Mouse (Mus musculus) stomach, embryonic 14.5 days (tissue): ENCODE data around the gene Vps13d. TPM values are rescaled to one million over a fixed set of nuclear protein-coding genes. Genes with fewer than 3 reads are reported as not detected.

Experiments
- ATAC-seq: fragments of 200-750 bp; cut with Nextera tagmentation; 2 replicates; pipeline ENCODE4 v1.8.0; 2017; ENCODE audit warnings: low read depth, moderate TSS enrichment; ENCODE audit not compliant: insufficient number of reproducible peaks, insufficient read depth, low FRiP score
- H3K27ac ChIP-seq: fragments of 300-500 bp; sonication (generic); 2 replicates; pipeline ENCODE4 v1.5.1; 2014; ENCODE audit warnings: mild to moderate bottlenecking, low read length, moderate library complexity, mixed read lengths
- H3K27me3 ChIP-seq: fragments of 300-500 bp; sonication (generic); 2 replicates; pipeline ENCODE4 v1.6.1; 2014; ENCODE audit warnings: low read length, control low read depth, mixed read lengths; ENCODE audit not compliant: control insufficient read depth, insufficient read depth
- H3K36me3 ChIP-seq: fragments of 300-500 bp; sonication (generic); 2 replicates; pipeline ENCODE4 v1.6.1; 2014; ENCODE audit warnings: mild to moderate bottlenecking, control low read depth, low read length, moderate library complexity, mixed read lengths; ENCODE audit not compliant: control insufficient read depth, insufficient read depth
- H3K4me1 ChIP-seq: fragments of 300-500 bp; sonication (generic); 2 replicates; pipeline ENCODE4 v1.6.1; 2014; ENCODE audit warnings: low read length, control low read depth, mixed read lengths; ENCODE audit not compliant: control insufficient read depth, insufficient read depth
- H3K4me2 ChIP-seq: fragments of 300-500 bp; sonication (generic); replicated peaks from 2 replicates; pipeline ENCODE4 v1.6.1; 2014; ENCODE audit warnings: low read depth, low read length, control low read depth
- H3K4me3 ChIP-seq: fragments of 300-500 bp; sonication (generic); 2 replicates; pipeline ENCODE4 v1.5.1; 2014; ENCODE audit warnings: low read depth, low read length, control low read depth
- H3K9ac ChIP-seq: fragments of 300-500 bp; sonication (generic); replicated peaks from 2 replicates; pipeline ENCODE4 v1.6.1; 2014; ENCODE audit warnings: low read depth, mild to moderate bottlenecking, control low read depth, low read length, moderate library complexity, mixed read lengths
- H3K9me3 ChIP-seq: fragments of 300-500 bp; sonication (generic); 2 replicates; pipeline ENCODE4 v1.6.1; 2016; ENCODE audit warnings: low read depth, low read length, control low read depth; ENCODE audit not compliant: control insufficient read depth
- WGBS: fragments of 180-500 bp; shearing (Covaris S2); extraction: QIAGEN DNeasy Blood & Tissue Kit; methylation state at CpG from one replicate; pipeline ENCODE4 v1.1.7; 2014; 5-methylcytosine and 5-hydroxymethylcytosine counted together
- polyA plus RNA-seq: library from polyadenylated mRNA; unstranded; fragments of >200 nt; fragmentation: Nextera tagmentation; extraction: Ambion mirVana; gene quantifications from 2 replicates; pipeline ENCODE4 v1.2.1, GENCODE M21; 2014

Vps13d gene
- polyA plus RNA-seq, 1 experiment from 2014 or later = 15.0 TPM

DNA sequence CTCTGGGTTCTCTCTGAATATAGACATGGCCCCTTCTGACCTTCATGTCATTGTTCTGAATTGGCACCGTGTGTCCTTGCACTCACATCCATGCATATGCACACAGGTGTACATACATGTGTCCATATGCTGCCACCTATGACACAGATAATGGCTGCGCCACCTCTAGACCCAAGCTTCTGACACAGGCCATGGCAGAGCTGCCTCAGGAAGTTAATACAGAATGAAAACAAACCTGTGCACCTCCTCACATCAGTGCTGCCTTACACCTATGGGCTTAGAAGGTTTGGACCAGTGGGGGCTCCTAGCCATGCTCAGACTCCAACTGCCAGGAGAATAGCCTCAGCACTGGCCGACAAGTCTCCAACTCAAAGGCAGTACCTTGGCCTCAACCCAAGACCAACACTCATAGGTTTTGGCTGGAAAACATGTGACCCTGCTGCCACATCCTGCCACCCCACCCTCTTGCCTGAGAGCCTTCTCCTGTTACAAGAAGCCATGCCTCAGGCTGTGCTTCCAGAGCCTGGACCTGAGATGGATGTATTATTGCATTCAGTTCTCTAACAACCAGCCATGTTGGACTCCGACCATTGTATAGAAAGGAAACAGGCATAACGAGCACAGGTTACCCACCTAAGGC lies 34.8 kb upstream of the Vps13d start:
- no peak overlapping the region for H3K4me3 ChIP-seq
- WGBS = 89% methylated on average over 5 of the region's 5 CpGs
- H3K4me1 ChIP-seq = no peaks in the 10 kb centered on the region; the same call in 1 of the 2 replicates
- no peaks in the 10 kb centered on the region for H3K36me3 ChIP-seq
- no peak overlapping the region for H3K27ac ChIP-seq
- H3K4me2 ChIP-seq = no peak overlapping the region
- no peak overlapping the region for H3K9ac ChIP-seq
- no peaks in the 10 kb centered on the region for H3K9me3 ChIP-seq
- ATAC-seq = no peak
- H3K27me3 ChIP-seq = no peaks in the 10 kb centered on the region

- Histone ChIP-seq H3K4me1 (no peaks in the 10 kb centered on the region; the same call in 1 of the 2 replicates), H3K9me3 (no peaks in the 10 kb centered on the region), H3K27ac (no peak overlapping the region), H3K9ac (no peak overlapping the region), H3K36me3 (no peaks in the 10 kb centered on the region), H3K27me3 (no peaks in the 10 kb centered on the region), H3K4me2 (no peak overlapping the region), H3K4me3 (no peak overlapping the region)
- no peak for ATAC-seq
- WGBS = 91% methylated on average over 5 of the region's 6 CpGs
Measured at GRCm38 (mm10) chr4:145229051-145229450, 34.2 kb upstream of the Vps13d start.

DNA sequence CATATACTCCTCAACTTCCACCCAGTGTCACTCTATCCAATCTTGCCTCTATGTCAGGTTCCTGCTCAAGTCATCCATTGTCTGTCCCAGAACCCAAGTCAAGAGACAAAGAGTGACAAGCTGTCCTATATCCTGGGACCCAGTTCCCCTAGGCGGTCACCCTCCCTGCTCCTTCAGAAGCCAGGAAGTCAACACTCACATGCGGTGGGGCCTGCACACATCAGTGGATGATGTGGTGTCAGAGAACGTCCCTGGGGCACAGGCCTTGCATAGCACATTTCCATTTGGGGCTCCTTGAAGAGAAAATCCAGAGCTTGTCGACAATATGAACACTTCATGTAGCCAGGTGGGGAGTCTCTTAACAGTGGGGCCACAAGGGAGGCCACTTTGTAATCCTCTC lies 29.8 kb upstream of the Vps13d start:
- Histone ChIP-seq H3K9me3 (no peaks in the 10 kb centered on the region), H3K36me3 (no peaks in the 10 kb centered on the region), H3K4me2 (no peak overlapping the region), H3K27me3 (no peaks in the 10 kb centered on the region), H3K4me1 (no peaks in the 10 kb centered on the region), H3K9ac (no peak overlapping the region), H3K4me3 (no peak overlapping the region), H3K27ac (no peak overlapping the region)
- no peak for ATAC-seq
- 78% methylated on average over 4 of the region's 4 CpGs for WGBS

- no peaks in the 10 kb centered on the region for H3K9me3 ChIP-seq
- H3K9ac ChIP-seq = no peak overlapping the region
- H3K36me3 ChIP-seq = no peaks in the 10 kb centered on the region
- WGBS = 74% methylated on average over 8 of the region's 8 CpGs
- no peaks in the 10 kb centered on the region for H3K4me1 ChIP-seq
- ATAC-seq = no peak; the same call in 1 of the 2 replicates
- no peaks in the 10 kb centered on the region for H3K27me3 ChIP-seq
- H3K4me2 ChIP-seq = no peak overlapping the region
- H3K27ac ChIP-seq = no peak overlapping the region
- no peak overlapping the region for H3K4me3 ChIP-seq
Measured at GRCm38 (mm10) chr4:145222064-145222463, 27.3 kb upstream of the Vps13d start.

DNA sequence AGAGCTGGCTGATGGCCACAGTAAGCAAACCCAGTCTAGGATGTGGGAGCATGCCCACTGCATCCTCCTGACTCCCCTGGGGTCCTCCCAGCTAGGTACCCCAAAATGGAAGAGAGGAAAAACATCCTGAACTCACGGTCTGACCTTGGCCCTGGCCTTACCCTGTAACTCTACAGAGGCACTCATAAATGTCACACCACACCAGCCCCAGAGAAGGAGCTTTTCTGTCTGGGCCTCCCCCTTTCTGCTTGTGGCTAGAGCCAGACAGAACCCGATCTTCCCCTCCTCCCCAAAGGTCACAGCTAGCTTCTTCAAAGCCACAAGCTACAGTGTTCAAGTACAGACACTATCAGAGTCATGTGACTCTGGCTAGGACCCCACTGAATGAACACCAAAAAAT lies 26.6 kb upstream of the Vps13d start:
- Histone ChIP-seq H3K9ac (no peak overlapping the region), H3K4me3 (no peak overlapping the region), H3K4me2 (no peak overlapping the region), H3K9me3 (no peaks in the 10 kb centered on the region), H3K36me3 (no peaks in the 10 kb centered on the region), H3K27ac (no peak overlapping the region), H3K27me3 (no peaks in the 10 kb centered on the region), H3K4me1 (no peaks in the 10 kb centered on the region)
- 84% methylated on average over 2 of the region's 2 CpGs for WGBS
- no peak for ATAC-seq

GRCm38 (mm10) chr4:145220001-145220400 lies 25.2 kb upstream of the Vps13d start:
- WGBS = 83% methylated on average over 1 of the region's 1 CpGs

GRCm38 (mm10) chr4:145219240-145219985 lies 24.6 kb upstream of the Vps13d start:
- Histone ChIP-seq H3K36me3 (no peaks in the 10 kb centered on the region), H3K4me1 (0 out of 2 replicates have a peak, but pooled peaks cover 3% of the 10 kb centered on the region), H3K4me2 (no peak overlapping the region), H3K9me3 (no peaks in the 10 kb centered on the region), H3K27ac (no peak overlapping the region), H3K4me3 (no peak overlapping the region), H3K9ac (no peak overlapping the region), H3K27me3 (no peaks in the 10 kb centered on the region)
- WGBS = 63% methylated on average over 15 of the region's 15 CpGs
- no peak for ATAC-seq

More at GRCm38 (mm10) chr4:145220001-145220400, 25.2 kb upstream of the Vps13d start:
- Histone ChIP-seq H3K4me2 (no peak overlapping the region), H3K36me3 (no peaks in the 10 kb centered on the region), H3K27ac (no peak overlapping the region), H3K9ac (no peak overlapping the region), H3K4me3 (no peak overlapping the region), H3K9me3 (no peaks in the 10 kb centered on the region), H3K27me3 (no peaks in the 10 kb centered on the region), H3K4me1 (no peaks in the 10 kb centered on the region)
- no peak for ATAC-seq

DNA sequence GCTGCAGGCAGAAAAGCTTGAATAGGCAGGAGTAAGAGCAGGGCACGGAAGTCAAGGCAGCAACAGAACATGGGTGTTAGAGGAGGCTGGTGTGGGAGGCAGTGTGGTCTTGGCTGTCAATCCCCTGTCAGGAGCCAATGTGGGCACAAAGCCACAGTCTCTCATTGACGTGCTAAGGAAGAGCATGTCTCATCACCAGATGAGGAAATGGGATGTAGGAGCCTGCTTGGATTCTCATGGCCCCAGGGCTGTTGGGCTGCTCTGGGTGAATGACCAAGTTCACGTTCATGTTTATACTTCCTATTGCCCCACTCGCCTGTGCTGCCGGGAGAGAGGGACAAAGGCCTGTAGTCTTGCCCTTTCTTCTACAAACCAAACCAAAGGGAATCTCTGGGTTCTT lies 23.0 kb upstream of the Vps13d start:
- Histone ChIP-seq H3K27ac (no peak overlapping the region), H3K36me3 (no peaks in the 10 kb centered on the region), H3K9ac (no peak overlapping the region), H3K9me3 (no peaks in the 10 kb centered on the region), H3K4me2 (no peak overlapping the region), H3K4me3 (no peak overlapping the region), H3K27me3 (no peaks in the 10 kb centered on the region), H3K4me1 (0 out of 2 replicates have a peak, but pooled peaks cover 3% of the 10 kb centered on the region)
- no peak for ATAC-seq
- WGBS = 79% methylated on average over 5 of the region's 5 CpGs
